Mouse (Mus musculus) embryonic fibroblast, embryonic 13.5 days (primary cell): ENCODE data around the gene Dpm2.

Experiments
- CTCF ChIP-seq: IDR thresholded peaks from 2 replicates; pipeline ENCODE4 v1.5.1; 2011; ENCODE audit warnings: mild to moderate bottlenecking, control low read depth, low read length, moderate library complexity, borderline replicate concordance; ENCODE audit not compliant: insufficient read depth
- POLR2A ChIP-seq: IDR thresholded peaks from 2 replicates; pipeline ENCODE4 v1.6.1; 2011; ENCODE audit warnings: low read depth, mild to moderate bottlenecking, control low read depth, low read length, moderate library complexity

GRCm38 (mm10) chr2:32604631-32605030 lies 34.0 kb downstream of the Dpm2 start:
- no peak for TF ChIP-seq CTCF
- TF ChIP-seq POLR2A: no peak
